Mouse (Mus musculus): Measurements from ENCODE around the gene Draxin. TPM values are rescaled to one million over a fixed set of nuclear protein-coding genes. Genes with fewer than 3 reads are reported as not detected.

The Draxin gene
- total and polyA plus RNA-seq, 2 experiments from 2014 or later, result 0.01 TPM; not detected in 1

- H3K36me3 ChIP-seq (replicated peaks; ENCODE audit: control insufficient read depth, insufficient read depth, low read length), result peaks cover 56% of the 10 kb centered on the region
- H3K9ac ChIP-seq (replicated peaks; ENCODE audit: low read depth, low read length), result no peak overlapping the region
- H3K4me3 ChIP-seq (ENCODE audit: low read depth, low read length), result no peak overlapping the region
- no peak for ATAC-seq (ENCODE audit: insufficient read depth, low read depth)
- peaks cover 23% of the 10 kb centered on the region; the same call in 1 of the 2 replicates for H3K4me1 ChIP-seq (ENCODE audit: control insufficient read depth, insufficient read depth)
- peak overlapping the region; percentile 90 for H3K27ac ChIP-seq (ENCODE audit: low read depth)
- no peaks in the 10 kb centered on the region for H3K9me3 ChIP-seq (replicated peaks; ENCODE audit: control insufficient read depth, low read length)
- H3K27me3 ChIP-seq (ENCODE audit: control insufficient read depth, insufficient read depth, low read length), result no peaks in the 10 kb centered on the region
- no peak for DNase-seq (ENCODE audit: low spot score)
- H3K4me2 ChIP-seq (ENCODE audit: low read depth, low read length), result no peak overlapping the region
- 58% methylated on average over 5 of the region's 5 CpGs for WGBS
- TF ChIP-seq EP300 (IDR thresholded peaks at IDR 0.05; ENCODE audit: low read depth), result no peak
- no peak; the same call in 1 of the 2 replicates for TF ChIP-seq CTCF (IDR thresholded peaks at IDR 0.05; ENCODE audit: low read depth)
Measured at GRCm38 (mm10) chr4:148057661-148058209, 72.8 kb downstream of the Draxin start.

DNA sequence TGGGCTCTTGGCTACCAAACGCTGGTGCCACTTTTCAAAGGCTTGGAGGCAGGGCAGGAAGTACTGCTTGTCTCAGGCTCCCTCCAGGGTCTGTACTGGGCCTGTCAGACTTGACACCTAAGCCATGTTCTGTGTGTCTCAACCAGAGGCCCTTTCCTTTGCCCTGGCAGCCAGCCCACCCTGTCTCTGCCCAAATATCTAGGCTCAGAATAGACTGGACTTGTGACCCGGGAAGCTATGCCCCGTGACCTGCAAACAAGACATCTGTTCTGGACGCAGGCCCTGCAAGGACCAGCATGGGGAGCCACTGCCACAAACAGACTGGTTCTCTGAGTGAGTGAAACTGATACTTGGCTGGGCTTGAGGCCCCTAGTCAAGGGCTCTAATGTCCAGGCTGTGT is 73.7 kb downstream of the Draxin start:
- Histone ChIP-seq H3K36me3 (replicated peaks; ENCODE audit: control insufficient read depth, insufficient read depth, low read length) (peaks cover 66% of the 10 kb centered on the region), H3K4me2 (ENCODE audit: low read depth, low read length) (no peak overlapping the region), H3K27me3 (ENCODE audit: control insufficient read depth, insufficient read depth, low read length) (no peaks in the 10 kb centered on the region), H3K27ac (ENCODE audit: low read depth) (peak overlapping the region; percentile 90), H3K4me3 (ENCODE audit: low read depth, low read length) (no peak overlapping the region), H3K9ac (replicated peaks; ENCODE audit: low read depth, low read length) (0 out of 2 replicates have a peak overlapping the region, but pooled peaks have one; percentile 9), H3K9me3 (replicated peaks; ENCODE audit: control insufficient read depth, low read length) (no peaks in the 10 kb centered on the region), H3K4me1 (ENCODE audit: control insufficient read depth, insufficient read depth) (peaks cover 23% of the 10 kb centered on the region; the same call in 1 of the 2 replicates)
- peak; percentile 88 for ATAC-seq (ENCODE audit: insufficient read depth, low read depth)
- 39% methylated on average over 4 of the region's 4 CpGs for WGBS
- peak; percentile 77 for DNase-seq (ENCODE audit: low spot score)
- peak; percentile 71 for TF ChIP-seq EP300 (IDR thresholded peaks at IDR 0.05; ENCODE audit: low read depth)
- TF ChIP-seq CTCF (IDR thresholded peaks at IDR 0.05; ENCODE audit: low read depth), result peak; percentile 27; the same call in 1 of the 2 replicates

DNA sequence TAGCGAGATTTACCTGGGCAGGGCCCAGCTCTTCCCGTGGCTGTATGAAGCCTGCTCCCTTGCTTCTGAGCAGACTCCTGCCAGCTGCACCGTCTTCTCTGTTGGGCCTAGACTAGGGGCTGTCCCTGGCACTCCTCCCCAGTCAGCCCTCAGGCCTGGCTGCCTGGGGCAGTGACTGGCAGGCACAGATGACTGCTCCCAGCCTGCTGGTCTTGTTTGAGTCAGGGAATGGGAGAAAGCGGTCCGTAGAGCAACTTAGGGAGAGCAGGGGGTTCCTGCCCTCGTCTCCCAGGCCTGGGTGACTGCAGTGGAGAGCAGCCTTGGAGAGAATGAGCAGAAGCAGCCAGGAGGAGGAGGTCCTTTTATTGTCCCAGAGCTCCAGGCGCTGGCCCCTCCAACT is 74.3 kb downstream of the Draxin start:
- TF ChIP-seq EP300 (IDR thresholded peaks at IDR 0.05; ENCODE audit: low read depth), result no peak
- no peak for TF ChIP-seq CTCF (IDR thresholded peaks at IDR 0.05; ENCODE audit: low read depth)
- Histone ChIP-seq H3K9me3 (replicated peaks; ENCODE audit: control insufficient read depth, low read length) (no peaks in the 10 kb centered on the region), H3K27ac (ENCODE audit: low read depth) (peak overlapping the region; percentile 90), H3K4me3 (ENCODE audit: low read depth, low read length) (no peak overlapping the region), H3K4me1 (ENCODE audit: control insufficient read depth, insufficient read depth) (peaks cover 23% of the 10 kb centered on the region; the same call in 1 of the 2 replicates), H3K4me2 (ENCODE audit: low read depth, low read length) (no peak overlapping the region), H3K27me3 (ENCODE audit: control insufficient read depth, insufficient read depth, low read length) (no peaks in the 10 kb centered on the region), H3K36me3 (replicated peaks; ENCODE audit: control insufficient read depth, insufficient read depth, low read length) (peaks cover 71% of the 10 kb centered on the region), H3K9ac (replicated peaks; ENCODE audit: low read depth, low read length) (0 out of 2 replicates have a peak overlapping the region, but pooled peaks have one; percentile 9)
- DNase-seq (ENCODE audit: low spot score) (no peak), ATAC-seq (ENCODE audit: insufficient read depth, low read depth) (no peak)
- 67% methylated on average over 7 of the region's 7 CpGs for WGBS

- 89% methylated on average over 21 of the region's 21 CpGs for WGBS
- H3K9me3 ChIP-seq (replicated peaks; ENCODE audit: control insufficient read depth, low read length), result no peaks in the 10 kb centered on the region
- no peak overlapping the region for H3K9ac ChIP-seq (replicated peaks; ENCODE audit: low read depth, low read length)
- H3K27me3 ChIP-seq (ENCODE audit: control insufficient read depth, insufficient read depth, low read length), result no peaks in the 10 kb centered on the region
- H3K4me2 ChIP-seq (ENCODE audit: low read depth, low read length), result no peak overlapping the region
- peaks cover 19% of the 10 kb centered on the region; the same call in 1 of the 2 replicates for H3K4me1 ChIP-seq (ENCODE audit: control insufficient read depth, insufficient read depth)
- TF ChIP-seq CTCF (IDR thresholded peaks at IDR 0.05; ENCODE audit: low read depth), result no peak
- TF ChIP-seq EP300 (IDR thresholded peaks at IDR 0.05; ENCODE audit: low read depth), result no peak
- ATAC-seq (ENCODE audit: insufficient read depth, low read depth), result no peak
- DNase-seq (ENCODE audit: low spot score), result no peak
- peaks cover 80% of the 10 kb centered on the region for H3K36me3 ChIP-seq (replicated peaks; ENCODE audit: control insufficient read depth, insufficient read depth, low read length)
- no peak overlapping the region for H3K4me3 ChIP-seq (ENCODE audit: low read depth, low read length)
- no peak overlapping the region for H3K27ac ChIP-seq (ENCODE audit: low read depth)
Measured at GRCm38 (mm10) chr4:148054961-148055695, 75.4 kb downstream of the Draxin start.

DNA sequence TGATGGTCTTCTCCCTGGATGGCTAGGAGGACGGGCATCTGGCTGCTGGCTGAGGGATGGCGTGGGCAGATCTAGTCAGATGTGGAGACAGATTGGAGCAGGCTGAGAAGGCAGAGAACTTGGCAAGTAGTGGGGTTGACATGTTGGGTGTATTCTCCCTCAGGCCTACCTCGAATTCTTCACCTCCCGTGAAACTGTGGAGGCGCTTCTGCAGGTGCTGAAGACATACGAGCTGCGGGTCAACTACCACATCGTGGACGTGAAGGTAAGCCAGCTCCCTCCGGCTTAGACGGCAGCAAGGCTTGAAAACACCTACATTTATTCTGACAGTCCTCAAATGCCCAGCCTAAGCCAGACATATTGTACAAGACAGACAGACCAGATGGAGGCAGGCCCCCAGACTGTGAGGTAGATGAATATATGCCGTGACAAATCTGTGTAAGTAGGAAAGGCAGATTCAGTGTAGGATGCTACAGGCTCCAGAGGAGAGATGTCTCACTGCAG is 77.0 kb downstream of the Draxin start:
- no peak for DNase-seq (ENCODE audit: low spot score)
- Histone ChIP-seq H3K36me3 (replicated peaks; ENCODE audit: control insufficient read depth, insufficient read depth, low read length) (peaks cover 93% of the 10 kb centered on the region), H3K27ac (ENCODE audit: low read depth) (no peak overlapping the region), H3K9me3 (replicated peaks; ENCODE audit: control insufficient read depth, low read length) (no peaks in the 10 kb centered on the region), H3K4me2 (ENCODE audit: low read depth, low read length) (no peak overlapping the region), H3K4me3 (ENCODE audit: low read depth, low read length) (no peak overlapping the region), H3K9ac (replicated peaks; ENCODE audit: low read depth, low read length) (no peak overlapping the region), H3K4me1 (ENCODE audit: control insufficient read depth, insufficient read depth) (peaks cover 19% of the 10 kb centered on the region; the same call in 1 of the 2 replicates), H3K27me3 (ENCODE audit: control insufficient read depth, insufficient read depth, low read length) (no peaks in the 10 kb centered on the region)
- 94% methylated on average over 12 of the region's 12 CpGs for WGBS
- no peak for TF ChIP-seq CTCF (IDR thresholded peaks at IDR 0.05; ENCODE audit: low read depth)
- no peak for TF ChIP-seq EP300 (IDR thresholded peaks at IDR 0.05; ENCODE audit: low read depth)
- no peak for ATAC-seq (ENCODE audit: insufficient read depth, low read depth)
